Mouse (Mus musculus) left cerebral cortex, adult 8-10 months (tissue): ENCODE results near the gene Zfp59. TPM values are rescaled to one million over a fixed set of nuclear protein-coding genes. Genes with fewer than 3 reads are reported as not detected.
"Not testable (repeated sequence)": the region's sequence is repeated elsewhere in the genome, so short reads cannot be mapped to it uniquely, and the experiment has no call there.

Experiments
- DNase-seq, 2 experiments: peaks; one replicate each; pipeline ENCODE4 v3.0.0; 2022; ENCODE audit warnings: low spot score in 2 of 2
- total RNA-seq, 4 experiments: library from RNA; stranded (reverse); gene quantifications; 2 replicates each; pipeline ENCODE4 v1.2.4; 2022

Gene Zfp59
- total RNA-seq, result 1 to 10 TPM; 4.6 to 5.7 (median 5.3) TPM

- DNase-seq, result peak; percentile 83 to 89
Observed at GRCm38 (mm10) chr7:27838323-27839249, at the start of gene Zfp59. Zfp59 (plus strand) TSS chr7:27838607.

DNA sequence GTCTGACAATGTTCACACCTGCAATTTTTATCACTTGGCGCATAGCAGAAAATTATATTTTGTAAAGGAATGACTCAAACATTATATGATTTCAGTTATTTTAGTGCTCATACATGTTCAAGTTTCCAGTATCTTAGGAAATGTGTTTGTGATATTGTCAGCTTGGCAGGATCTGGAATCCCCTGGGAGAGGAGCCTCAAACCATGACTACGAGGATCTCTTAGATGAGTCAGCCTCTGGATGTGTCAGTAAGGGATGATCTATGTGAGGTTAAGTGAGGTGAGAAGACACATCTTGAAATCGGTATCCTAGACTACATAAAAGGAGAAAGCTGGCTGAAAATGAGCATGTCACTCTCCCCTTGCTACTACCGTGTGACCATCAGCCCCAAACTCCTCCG is 49.1 kb upstream of the Zfp59 start:
- DNase-seq, result no peak

GRCm38 (mm10) chr7:27793865-27794264 is 44.5 kb upstream of the Zfp59 start:
- not testable (repeated sequence) for DNase-seq

DNA sequence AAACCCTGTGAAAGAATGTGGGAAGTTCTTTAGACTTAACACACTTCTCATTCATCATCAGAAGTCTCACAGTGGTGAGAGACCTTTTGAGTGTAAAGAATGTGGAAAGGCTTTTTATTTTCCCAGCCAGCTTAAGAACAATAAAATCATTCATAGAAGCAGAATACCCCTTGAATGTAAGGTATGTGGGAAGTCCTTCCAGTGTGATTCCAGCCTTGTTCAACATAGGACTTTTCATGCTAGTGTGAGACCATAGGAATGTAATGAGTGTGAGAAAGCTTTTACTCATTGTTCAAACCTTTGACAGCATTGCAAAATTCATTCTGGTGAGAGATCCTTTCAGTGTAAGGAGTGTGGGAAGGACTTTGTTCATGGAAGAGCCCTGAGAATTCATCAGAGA is 43.8 kb upstream of the Zfp59 start:
- DNase-seq, result no peak

DNA sequence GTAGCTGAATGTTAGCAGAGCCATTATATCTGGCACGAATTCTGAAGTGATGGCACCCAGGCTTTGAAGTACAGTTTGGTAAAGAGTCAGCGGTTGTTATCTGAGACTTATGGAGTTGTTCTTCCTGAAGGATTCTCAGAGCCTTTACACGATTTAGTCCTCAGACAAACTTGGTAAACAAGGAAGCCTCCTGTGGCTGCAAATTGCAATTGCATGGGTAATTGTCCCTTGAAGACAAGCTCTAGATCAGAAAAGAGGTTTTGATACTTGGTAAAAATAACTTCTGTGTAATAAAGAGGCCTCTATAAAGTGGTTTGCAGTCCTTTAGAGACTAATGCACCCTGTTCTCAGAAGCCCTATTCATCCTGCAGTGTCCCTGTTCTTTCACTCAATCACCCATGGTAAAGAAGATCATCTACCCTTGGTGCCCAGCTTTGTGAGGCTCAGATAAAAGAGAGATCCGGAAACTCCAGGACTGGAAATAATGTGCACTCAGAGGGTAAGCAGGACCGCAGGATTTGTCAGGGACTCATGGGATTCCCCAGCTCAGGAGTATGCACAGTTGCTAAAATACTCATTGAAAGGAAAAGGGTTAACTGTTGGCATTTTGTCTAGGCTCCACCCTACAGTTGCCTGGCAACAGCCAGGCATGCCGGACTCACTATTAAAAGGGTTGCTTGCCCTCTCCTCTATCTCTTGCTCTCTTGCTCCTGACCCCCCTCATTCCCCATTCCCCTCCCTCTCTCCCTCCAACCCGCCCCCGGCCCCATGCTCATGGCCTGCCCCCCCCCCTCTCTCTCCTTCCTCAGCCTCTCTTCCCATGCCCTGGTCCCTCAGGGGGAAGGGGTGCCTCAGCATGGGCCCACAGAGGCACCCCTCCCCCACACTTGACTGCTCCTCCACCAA is 40.2 kb upstream of the Zfp59 start:
- no peak for DNase-seq

- no peak for DNase-seq
Observed at GRCm38 (mm10) chr7:27801137-27801536, 37.3 kb upstream of the Zfp59 start.

DNA sequence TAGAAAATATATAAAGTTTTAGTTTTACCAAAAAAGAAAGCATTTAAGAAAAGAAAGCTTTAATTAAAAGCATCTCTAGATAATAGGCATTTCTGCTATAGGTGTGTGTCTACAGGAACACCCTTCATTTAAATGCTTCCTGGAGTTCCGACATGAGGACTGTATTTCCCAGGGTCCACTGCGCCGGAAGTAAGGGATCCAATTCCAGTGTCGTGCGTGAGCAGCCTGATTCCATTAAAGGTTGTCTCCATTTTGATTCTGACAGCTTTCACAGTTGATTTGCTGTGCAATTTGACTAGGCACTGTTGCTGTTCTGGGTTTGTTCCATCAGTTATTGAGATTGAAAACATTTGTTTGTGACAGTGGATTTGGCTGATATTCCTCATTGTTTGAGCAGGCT is 35.4 kb upstream of the Zfp59 start:
- DNase-seq, result no peak

GRCm38 (mm10) chr7:27804297-27805030 is 33.9 kb upstream of the Zfp59 start:
- peak; percentile 69 to 81 for DNase-seq

DNA sequence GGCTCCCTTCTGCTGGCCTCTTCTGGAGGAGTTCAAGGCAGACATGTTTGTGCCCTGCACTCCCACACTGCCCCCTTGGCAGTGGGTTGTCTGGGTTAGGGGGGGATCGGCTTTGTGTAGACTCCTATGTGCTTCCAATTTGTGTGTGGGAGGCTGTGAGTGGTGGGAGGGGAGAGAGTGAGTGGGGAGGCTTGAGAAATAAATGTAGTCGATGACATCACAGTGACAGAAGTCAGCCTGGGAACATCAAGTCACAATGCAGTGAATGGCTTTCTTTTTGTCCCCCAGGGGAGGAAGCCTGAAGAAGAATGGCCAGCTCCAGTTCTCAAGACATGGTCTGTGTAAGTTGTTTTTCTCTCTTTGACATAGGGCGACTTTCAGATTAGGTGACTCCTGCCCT is 31.5 kb upstream of the Zfp59 start, which contains the start of gene Zfp626:
TSS of gene Zfp626 (plus strand) at position 301 of the 400 bp plus-strand sequence.
- DNase-seq, result not testable (repeated sequence)

GRCm38 (mm10) chr7:27807305-27807704 is 31.1 kb upstream of the Zfp59 start:
- DNase-seq, result not testable (repeated sequence)

- DNase-seq, result no peak
Observed at GRCm38 (mm10) chr7:27818526-27819110, 19.8 kb upstream of the Zfp59 start.

DNA sequence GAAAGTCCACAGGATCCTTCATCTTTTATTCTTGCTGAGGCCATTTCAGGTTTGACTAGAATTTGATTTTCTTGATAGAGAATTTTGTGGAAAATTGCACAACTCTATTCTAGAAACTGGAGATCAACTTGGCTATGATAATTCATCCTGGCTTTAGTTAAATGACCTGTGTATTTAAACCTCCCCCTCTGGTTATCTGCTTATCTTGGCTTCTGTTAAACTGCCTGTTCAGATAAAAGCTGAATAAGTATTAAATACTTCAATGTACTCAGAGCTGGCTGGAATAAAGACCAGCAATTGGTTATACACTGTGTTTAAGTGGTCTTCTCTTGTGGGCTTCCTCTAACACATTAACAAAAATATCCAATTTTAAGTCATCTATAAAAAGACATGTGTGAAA is 15.8 kb upstream of the Zfp59 start:
- DNase-seq, result no peak

DNA sequence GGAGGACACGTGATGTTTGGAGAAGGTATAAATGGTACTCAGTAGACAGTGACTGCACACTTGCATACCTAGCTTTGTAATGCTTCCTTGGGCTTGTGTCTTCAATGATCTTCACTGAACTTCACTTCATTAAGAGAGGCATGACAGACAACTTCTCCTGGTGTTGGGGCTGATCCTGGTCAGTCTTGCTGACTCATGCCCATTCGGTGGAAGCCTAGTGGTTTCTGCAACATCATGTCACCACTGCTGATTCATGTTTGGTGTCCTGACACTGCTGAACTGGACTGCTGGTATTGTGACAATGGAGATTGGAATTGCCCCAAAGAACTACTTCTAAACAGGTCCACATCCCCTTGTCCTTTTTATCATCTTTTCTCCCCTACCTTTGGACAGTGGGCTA is 4.3 kb upstream of the Zfp59 start:
- no peak for DNase-seq

- DNase-seq, result no peak
Observed at GRCm38 (mm10) chr7:27837896-27838295, 511 bp upstream of the Zfp59 start.

DNA sequence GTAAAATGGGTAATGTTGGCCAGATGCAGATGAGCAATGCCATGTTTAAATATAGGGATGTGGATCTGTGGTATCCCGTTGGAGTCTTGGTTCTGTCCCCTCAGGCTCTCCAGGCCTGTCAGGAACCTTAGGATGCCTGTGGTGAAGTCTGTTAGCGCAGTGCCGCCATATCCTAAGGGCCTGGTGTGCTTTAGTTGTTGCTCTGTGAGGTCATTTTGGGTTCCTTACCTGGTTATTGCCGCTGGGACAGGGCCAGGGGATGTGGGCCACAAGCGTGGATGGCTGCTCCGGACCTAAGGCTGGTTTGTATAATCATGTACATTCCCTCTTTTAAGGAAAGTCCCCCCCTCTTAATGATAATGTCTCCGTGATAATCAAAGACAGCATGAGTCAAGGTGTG is 1.2 kb downstream of the Zfp59 start:
- no peak for DNase-seq

DNA sequence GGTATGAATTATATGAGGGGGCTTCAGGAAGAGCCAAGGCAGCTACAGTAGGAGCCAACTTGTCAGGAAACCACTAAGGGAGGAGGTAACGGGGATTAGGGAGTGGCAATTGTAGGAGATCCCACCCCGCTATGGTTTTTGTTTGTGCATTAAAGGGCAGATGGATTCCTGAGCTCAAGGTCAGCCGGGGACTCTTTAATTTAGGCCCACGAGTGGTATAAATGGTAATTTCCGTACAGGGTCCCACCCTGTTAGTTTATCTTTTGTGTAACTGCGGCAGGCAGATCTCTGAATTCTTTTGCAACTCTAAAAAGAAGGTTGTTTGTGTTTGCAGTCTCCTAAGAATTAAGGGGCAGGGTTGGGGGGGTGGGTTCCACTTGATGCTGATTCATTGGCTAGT is 1.7 kb downstream of the Zfp59 start:
- DNase-seq, result no peak

GRCm38 (mm10) chr7:27857227-27857626 is 18.8 kb downstream of the Zfp59 start, which contains the start of gene Zfp607a:
Zfp607a (plus strand) TSS chr7:27857527.
- DNase-seq, result no peak

DNA sequence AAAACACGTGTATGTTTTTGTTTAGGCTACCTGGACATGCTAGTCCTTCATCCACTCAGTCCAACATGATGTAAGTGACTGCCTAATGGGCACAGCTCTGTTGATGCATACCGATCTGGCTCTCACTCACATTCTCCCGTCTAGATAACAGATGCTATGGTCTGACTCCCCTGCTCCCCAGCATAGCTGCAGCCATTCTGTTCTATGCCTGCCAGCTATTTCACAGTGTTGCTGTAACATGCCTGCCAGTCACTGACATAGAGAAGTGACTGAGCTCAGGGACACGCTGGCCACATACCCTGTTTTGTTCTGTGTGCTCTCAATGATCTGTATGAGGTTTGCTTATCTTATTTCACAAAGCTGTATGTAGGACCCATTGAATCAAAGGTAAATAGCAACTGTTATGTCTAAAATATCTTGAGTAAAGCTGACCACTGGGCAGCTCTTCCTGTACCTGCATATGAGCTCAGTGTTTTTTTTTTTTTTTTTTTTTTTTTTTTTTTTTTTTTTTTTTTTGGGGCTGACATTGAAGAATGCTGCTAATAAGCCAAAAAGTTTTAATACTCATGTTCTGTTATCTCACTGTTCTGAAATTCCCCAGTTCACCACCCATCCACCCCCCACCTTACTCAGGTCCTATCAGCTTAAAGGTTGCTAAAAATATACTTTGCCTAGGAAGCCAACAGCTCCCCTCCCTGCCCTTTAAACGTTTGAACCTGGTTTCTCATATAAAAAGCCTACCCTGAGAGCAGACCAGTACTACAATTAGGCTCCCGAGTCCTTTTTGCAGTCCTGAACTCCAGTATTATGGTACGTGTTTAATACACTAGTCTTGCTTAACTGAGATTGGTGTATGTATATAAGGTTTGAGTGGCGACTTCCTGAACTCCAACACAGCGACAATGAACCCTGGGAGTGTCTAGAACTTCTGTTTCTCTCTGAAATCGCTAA is 21.2 kb downstream of the Zfp59 start:
- no peak for DNase-seq

DNA sequence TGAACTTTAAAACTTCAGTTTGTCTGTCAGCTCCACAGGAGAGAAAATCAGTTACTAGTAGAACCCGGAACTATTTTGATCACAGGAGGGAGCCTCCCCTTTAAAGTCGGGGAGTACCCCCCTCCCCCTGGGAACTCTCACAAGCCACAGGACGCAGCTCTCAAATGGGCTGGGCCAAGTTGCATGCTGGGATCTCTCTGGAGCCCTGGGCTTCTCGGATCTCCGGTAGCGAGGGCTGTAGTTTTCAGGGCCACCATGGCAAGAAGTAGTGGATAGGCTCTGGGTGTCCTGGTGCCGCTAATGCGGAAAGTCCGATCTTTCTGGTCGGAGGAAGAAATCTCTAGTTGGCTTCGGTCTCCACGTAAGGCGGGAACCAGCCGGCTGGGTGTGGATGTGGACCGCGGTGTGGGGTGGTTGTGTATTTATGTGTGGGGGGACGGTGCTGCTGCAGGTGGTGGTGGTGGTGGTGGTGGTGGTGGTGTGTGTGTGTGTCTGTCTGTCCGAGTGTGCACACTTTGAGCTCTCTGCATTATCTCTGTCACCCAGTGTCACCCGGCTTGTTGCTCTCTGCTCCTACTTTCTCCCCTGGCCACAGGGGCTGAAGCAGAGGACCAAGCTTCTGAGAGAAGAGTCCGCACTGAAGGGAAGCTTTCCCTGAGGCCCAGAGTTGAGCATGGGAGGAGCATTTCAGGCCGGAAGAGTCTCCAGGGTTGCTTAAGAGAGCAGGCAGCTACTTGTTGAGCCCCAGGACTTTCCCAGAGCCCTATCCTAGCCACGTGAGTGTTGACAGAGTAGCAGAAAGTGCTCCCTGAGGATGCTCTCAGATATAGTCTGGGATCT is 22.2 kb downstream of the Zfp59 start:
- peak; percentile 13 to 27 for DNase-seq
